Mouse (Mus musculus) mouse embryonic stem cell (cell line): ENCODE data around the gene H2-Eb2.
"Not testable (repeated sequence)": the region's sequence is repeated elsewhere in the genome, so short reads cannot be mapped to it uniquely, and the experiment has no call there.

Experiments used
- in situ Hi-C, 2 experiments: fragments of 300-500 bp; cut with MboI; formaldehyde crosslinking; loops; 1 replicate in 1 of 2; 3 replicates in 1 of 2; pipeline ENCODE4 v1.14.3; 2019 to 2020; ENCODE audit warnings: low sequenced_read_pairs in 2 of 2, low pct_unique_long_range_greater_than_20kb in 1 of 2, mixed read lengths in 1 of 2; ENCODE audit not compliant: unreplicated experiment in 1 of 2

H2-Eb2 gene

DNA sequence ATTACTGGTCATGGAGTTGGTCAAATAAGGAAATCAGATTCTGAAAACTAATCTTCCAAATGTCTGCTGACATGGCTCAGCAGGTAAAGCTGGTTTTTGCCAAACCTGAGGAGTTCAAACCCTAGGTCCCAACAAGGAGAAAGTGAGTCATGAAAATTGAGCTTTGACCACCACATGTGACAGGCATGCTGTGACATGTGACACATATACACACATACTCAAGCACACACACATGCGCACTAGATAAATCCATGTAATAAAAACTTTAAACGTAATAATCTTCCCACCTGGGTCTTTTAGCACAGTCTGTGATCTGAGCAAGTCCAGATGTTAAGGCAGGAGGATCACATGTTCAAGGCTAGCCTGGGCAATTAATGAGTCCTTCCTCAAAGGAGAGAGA lies 21.7 kb upstream of the H2-Eb2 start:
- in situ Hi-C loops, result no loop called here

DNA sequence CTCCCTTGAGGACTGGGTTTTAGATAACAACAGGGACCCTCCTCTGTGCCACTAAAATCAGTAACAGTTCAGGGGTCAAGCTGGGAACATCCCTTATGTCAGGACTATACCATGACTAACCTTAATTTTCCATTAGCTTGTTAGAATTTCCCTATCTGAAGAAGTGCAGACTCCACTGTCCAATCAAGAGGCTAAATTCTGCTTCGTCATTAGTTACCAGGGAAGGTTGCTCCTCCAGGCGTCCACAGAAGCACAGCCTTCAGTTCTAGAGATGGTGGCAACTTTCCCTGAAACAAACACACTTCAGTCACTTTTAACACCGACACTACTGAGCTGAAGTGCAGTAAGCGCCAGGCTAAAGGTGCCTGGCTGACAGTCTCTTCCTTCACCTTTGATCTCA lies 20.7 kb upstream of the H2-Eb2 start:
- in situ Hi-C loops, result no loop called here

DNA sequence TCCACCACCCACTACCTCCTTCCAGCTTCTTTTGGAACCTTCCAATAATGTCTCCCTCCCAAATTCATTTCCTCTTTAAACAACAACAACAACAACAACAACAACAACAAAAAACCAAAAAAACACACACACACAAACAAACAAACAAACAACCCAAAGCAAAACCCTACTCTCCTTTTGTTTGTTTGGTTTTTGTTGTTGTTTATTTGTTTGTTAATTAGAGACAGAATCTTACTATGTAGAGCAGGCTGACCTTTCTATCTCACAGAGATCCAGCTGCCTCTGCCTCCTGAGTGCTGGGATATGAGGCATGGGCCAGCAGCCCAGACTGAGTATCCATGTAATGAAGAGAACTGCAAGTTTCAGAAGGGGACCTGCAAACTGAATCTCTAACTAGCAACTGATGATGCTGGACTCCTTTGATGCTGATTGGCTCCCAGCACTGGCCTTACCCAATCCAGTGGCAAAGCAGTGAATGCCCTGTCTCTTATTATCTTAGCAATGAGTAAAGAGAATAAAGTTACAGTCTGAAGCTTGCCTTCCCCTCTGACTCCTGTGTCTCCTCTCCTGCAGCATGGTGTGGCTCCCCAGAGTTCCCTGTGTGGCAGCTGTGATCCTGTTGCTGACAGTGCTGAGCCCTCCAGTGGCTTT lies 20.0 kb upstream of the H2-Eb2 start, which contains the start of gene H2-Eb1:
TSS of gene H2-Eb1 (plus strand) at position 488 of the 651 bp plus-strand sequence.
- in situ Hi-C loops, result no loop called here

DNA sequence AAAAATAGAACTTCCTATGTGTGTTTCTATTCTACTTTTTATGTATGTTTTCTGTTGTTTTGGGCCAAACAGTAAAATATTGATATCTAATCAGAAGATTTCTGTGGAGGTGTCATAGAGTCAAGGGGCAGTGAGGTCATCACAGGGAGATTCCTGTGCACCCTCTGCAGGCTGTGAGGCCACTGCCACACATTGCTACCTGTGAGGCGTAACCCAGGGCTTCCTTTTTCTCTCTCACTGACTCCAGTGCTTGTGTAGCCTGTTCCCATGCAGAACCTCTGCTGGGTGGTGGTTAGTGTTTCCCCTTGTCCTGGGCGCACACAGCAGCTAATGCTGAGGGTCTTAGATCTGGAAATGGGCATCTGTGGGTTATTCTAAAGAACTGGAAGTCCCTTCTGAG lies 19.1 kb upstream of the H2-Eb2 start:
- in situ Hi-C loops, result no loop called here

DNA sequence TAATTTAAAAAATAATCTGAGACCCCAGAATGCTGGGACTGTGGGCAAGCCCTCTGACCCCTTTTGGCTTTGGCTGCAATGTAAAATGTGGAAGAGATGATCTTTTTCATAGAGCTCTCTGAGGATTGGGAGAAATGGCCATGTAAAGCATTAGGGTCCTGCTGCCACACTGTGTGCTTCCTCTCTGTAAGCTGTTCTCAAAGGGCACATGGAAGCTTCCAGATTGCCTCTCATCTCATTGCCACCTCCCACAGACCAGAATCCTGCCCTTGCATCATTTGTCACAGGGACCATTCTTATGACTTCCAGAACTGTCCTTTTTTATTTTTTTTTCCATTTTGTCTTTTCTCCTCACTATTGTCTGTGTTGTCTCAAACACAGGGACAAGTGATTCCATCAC lies 18.2 kb upstream of the H2-Eb2 start:
- in situ Hi-C loops, result no loop called here

DNA sequence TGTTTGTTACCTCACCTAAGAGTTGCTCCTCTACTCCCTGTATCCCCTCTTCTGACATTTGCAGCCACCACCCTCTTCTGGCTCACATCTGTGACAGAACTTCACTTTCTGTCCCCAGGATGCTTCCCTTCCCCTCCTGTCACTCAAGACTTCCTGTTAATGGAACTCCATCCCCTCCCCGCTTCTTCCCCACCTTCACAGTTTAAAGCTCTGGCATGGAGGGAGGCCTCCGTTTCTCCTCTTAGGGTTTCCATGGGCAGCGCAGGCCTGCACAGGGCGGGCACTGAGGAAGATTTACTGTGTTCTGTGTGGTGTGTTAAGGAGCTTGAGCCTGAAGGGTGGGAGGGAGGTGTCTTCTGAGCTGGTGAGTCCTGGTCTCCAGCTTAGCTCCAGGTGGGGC lies 17.3 kb upstream of the H2-Eb2 start:
- in situ Hi-C loops, result no loop called here

DNA sequence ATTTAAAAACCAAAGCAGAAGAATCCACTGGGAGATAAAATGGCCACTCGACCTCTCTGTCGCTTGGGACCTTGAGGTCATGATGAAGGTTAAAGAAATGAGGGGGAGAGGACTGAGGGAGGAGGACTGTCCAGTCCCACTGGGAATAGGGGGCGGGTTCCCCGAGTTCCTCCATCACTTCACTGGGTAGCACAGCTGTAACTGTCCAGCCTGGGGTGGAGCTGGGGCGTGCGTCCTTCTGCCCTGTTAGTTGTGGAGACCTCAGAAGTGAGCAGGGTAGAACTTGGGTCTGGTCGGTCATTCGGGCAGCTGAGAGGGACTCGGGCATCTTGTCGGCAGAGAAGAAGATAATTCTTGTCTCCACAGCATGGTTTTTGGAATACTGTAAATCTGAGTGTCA lies 16.2 kb upstream of the H2-Eb2 start:
- in situ Hi-C loops, result no loop called here

DNA sequence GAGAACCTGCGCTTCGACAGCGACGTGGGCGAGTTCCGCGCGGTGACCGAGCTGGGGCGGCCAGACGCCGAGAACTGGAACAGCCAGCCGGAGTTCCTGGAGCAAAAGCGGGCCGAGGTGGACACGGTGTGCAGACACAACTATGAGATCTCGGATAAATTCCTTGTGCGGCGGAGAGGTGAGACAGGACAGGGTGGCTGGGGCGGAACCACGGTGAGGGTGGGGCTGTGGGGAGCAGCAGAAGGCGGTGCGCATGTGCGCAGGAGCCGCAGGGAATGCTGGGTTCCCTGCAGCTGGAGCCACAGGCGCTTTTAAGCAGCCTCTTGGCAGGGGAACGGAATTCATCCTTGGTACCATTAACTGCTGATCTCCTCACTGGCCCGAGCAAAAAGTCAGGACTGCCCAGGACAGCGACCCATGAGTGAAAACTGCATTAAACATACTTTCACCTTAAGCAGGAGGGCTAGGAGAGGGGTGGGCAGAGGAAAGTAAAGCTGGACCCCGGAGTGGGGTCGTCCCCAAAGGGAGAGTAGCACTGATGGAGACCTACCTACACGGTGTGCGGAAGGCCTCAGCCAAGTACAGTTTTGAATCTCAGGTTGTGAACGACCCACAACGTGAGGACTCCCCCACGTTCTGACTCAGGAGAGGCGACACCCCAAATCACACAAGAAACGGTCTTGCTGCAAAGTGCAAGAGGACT lies 15.6 kb upstream of the H2-Eb2 start:
- in situ Hi-C loops, result no loop called here

DNA sequence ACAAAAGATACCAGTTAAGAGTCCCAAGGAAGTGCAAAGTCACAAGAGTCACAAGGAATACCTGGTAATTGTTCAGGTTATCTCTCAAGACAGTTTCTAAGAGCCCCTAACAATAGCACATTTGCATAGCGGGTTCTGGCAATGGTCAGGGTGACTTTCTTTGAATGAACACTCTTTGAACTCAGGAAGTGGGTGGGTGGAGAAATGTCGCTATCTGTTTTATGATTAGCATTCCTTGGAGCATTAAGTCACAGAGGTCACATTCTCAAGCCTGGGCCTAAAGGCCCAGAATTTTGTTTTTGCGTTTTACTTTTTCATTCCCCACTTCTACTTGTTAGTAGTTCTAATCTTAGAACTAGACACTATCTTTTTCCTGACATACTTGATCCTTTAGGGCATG lies 14.9 kb upstream of the H2-Eb2 start:
- in situ Hi-C loops, result not testable (repeated sequence)

DNA sequence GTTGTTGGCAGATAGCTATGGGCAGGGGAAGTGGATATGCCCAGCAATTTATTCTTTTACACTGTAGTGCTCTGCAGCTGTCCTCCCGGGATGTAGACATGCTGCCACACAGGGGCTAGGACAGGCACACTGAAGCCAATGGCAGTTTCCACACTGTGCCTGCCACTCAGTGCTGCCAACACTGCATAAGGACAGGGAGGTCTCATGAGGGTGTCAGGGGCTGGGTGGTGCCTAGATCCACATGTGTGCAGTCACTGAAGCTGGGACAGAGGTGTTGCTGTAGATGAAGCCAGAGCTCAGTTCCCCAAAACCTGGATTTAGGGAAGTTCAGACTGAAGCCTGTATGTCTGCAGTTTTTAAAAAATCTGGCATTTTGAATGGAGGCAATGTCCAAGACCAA lies 13.3 kb upstream of the H2-Eb2 start:
- in situ Hi-C loops, result no loop called here

DNA sequence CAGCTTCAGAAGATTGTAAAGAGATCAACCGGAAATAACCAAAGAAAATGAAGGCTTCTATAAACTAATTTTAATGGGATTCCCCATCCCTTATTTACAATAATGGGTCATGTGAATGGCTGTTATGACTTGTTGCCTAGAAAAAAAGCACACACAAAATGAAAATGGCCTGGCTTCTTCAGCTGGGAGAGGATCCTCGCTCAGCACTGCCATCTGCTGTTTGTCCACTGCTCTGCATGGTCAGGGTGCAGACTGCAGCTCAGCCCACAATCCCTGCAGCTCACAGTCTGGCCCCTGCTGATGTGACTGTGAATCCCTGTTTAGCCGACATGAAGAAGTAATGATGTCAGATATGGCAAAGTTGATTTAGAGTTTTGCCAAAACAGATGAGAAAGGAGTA lies 12.1 kb upstream of the H2-Eb2 start:
- in situ Hi-C loops, result no loop called here

DNA sequence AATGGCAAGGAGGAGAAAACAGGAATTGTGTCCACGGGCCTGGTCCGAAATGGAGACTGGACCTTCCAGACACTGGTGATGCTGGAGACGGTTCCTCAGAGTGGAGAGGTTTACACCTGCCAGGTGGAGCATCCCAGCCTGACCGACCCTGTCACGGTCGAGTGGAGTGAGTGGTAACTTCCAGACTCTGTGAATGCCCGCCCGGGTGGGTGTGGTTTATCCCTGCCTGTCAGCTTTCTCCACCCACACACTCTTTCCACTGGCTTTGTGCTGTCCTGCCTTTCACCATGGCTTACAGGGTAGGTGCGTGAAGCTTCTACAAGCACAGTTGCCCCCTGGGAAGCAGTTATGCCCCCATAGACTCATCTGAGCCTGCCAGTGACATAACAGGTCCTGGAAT lies 11.2 kb upstream of the H2-Eb2 start:
- in situ Hi-C loops, result no loop called here

DNA sequence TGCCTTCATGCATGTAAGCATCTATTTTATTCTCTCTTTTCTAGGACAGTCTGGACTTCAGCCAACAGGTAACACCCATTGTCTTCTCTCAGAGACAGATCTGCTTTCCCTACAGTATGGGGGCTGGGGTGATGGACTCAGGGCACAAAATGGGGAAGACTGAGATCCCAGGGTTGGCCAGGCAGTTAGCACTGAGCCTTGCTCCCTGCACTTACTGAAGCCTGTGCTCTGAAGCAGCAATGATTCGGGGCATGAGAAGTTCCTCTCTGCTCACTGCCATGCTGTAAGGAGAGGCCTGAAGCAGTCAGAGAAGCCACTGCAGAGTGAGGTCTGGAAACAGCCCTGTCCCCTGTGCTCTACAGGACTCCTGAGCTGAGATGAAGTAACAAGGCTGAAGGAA lies 10.0 kb upstream of the H2-Eb2 start:
- in situ Hi-C loops, result no loop called here

DNA sequence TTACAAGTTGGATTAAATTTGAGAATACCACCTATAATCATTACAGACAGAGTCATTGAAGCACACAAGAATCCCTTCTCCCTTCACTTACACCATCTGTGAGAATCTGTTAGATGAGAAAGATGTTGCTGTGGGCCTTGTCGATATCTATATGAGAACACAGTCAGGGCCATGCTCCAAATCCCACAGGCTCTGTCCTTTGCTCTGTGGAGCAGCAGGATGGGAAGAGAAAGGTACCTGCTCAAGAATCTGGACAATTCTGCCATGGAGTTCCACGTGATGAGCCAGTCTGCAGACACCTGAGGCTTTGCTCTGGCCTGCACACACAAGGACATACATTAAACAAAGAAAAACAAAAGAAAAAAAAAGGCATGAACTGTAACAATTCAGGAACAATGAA lies 8.8 kb upstream of the H2-Eb2 start:
- in situ Hi-C loops, result no loop called here

DNA sequence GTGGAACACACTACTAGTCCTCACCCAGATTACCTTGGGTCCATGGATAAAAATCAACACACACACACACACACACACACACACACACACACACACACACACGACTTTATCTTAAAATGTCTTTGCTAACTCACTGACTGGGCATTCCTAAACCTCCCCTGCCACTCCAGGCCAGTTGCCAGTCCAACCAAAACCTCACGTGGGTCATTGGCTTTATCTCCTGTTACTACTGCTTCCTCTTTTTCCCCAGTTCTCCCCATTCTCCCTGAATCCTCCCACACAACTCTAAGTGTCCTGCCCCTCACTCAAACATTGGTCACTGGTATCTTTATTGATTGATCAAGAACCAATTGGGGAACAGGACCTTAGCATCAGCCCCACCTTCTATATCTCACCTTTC lies 8.2 kb upstream of the H2-Eb2 start:
- in situ Hi-C loops, result no loop called here

DNA sequence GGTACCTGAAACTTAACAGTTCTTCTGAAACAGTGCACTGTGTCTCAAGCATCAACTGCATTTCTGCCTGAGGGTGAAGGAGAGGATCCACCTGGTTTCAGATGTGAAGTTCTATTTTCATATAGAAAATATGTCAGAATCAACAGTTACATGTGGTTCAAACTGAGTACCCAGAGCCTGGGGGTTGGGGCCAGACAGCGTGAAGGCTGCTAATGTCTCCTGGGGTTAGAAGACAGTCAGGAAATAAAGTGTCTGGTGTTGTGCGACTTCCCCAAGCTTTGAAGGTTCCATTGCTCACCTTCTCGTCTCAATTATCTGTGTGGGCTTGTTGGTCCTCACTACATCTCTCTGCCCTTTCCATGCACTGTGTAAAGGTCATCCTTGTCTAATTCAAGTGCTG lies 908 bp downstream of the H2-Eb2 start:
- in situ Hi-C loops, result no loop called here

DNA sequence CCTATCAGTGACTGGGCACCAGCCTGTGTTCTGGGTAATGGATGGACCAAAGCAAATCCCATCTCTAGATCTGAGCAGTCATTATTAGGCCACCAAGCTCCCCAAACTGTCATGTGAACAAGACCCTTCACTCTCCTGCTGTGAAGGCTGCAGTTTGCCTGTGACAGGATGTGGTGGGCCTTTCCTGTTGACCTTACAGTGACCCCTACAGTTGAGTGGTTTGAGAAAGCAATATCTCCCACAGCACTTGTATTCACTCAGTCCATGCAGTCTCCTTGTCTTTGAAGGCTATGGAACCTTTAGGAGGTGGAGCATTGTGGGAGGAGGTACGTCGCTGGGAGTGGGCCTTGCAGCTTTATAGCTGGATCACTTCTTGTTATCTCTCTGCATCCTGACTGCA lies 4.3 kb downstream of the H2-Eb2 start:
- in situ Hi-C loops, result no loop called here

DNA sequence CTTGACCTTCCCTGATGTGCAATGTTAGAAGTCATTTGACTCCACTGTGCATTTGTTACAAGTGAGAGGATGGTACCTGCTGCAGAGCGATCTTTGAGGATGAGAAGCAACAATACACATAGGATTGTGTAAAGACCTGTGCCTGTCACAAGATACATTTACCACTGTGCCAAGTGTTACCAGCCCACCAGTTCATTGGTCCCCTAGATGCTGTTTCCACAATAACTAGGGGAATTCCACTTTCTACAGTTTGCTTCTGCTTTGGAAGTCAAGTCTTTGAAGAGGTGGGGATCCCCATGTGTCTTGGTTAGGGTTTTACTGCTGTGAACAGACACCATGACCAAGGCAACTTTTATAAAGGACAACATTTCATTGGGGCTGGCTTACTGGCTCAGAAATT lies 5.7 kb downstream of the H2-Eb2 start:
- in situ Hi-C loops, result no loop called here

DNA sequence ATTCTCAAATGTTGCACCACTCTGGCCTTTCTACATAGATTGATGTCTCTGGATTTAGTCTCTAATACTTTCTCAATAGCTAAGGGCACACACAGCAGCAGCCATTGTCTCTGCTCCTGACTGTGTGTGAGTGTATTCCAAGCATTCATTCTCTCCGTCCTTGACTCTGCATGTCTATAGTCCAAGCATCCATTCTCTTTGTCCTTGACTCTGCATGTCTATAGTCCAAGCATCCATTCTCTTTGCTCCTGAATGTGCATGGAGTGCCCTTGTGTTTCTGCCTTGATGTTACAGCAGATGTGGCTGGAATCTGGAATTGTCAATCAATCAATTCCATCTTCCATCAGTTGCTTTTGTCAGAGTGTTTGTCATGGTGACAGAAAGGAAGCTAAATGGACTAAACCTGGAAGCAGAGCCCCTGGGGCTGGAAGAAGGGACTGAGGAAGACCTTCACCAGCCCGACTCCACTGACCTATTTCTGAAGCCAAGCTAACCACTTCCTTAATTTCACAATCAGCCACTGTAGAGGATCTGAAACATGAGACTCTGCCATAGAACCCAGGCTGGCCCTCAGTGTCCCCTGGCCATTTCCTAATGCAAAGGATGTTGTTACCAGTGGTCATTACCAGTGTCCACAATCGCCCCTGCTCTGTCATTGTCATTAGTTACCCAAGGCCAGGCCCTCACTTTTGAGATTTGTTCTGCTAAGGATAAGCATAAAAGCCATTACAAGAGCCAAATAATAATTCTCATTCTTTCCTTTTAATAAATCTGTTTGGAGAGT lies 15.3 kb downstream of the H2-Eb2 start:
- in situ Hi-C loops, result no loop called here

DNA sequence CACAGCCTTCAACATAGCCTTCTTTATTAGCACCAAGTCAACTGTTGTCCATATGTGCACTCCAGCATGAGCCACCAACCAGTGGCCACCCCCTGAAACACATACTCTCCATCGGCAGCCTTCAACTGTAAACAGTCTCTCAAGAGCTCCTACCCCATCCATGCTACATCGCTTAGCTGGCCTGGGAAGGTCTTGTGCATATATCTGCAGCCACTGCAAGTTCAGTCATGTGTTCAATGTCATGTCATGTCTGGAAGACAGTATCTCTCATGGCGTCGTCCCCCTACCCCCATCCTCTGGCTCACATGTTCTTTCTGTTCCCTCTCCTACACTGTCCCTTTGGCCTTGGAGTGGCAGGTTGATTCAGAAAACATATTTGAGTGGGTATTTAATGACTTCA lies 19.4 kb downstream of the H2-Eb2 start:
- in situ Hi-C loops, result no loop called here
